Mouse (Mus musculus) gastrocnemius, postnatal 10 days (tissue): ENCODE measurements at regions not wholly inside any gene's neighbourhood (a gene's known extent, or its start where the extent isn't known, plus 50 kb on each side); places are given as distances from the start of the nearest gene placed in this dataset.

Experiments
- microRNA-seq, 2 experiments: library from miRNA; unstranded; fragments of <30 nt; microRNA quantifications; one replicate each; pipeline ENCODE4 v1.2.0; 2021

Small RNAs in the stretch of these regions (microRNA-seq; reads per million reads assigned to microRNA genes)
- gene Mir30a (6,446 to 9,056 reads per million in 2 experiments), gene Mir30c-2 (88.1 to 106 reads per million in 2 experiments)
